Mouse (Mus musculus): ENCODE measurements around the gene Srcap.

GRCm38 (mm10) chr7:127515846-127516245 is 4.1 kb downstream of the Srcap start:
- TF ChIP-seq CTCF (IDR thresholded peaks at IDR 0.05; ENCODE audit: borderline replicate concordance, insufficient read depth, low read depth, low read length) (no peak), POLR2A (IDR thresholded peaks at IDR 0.05; ENCODE audit: borderline replicate concordance, insufficient read depth, low read length) (no peak)

Data from cerebellum, adult 2 months (tissue).